Mouse (Mus musculus) adrenal gland (tissue): ENCODE results near the gene Fkbpl.

ENCODE experiments used
- intact Hi-C: fragments of 180-260 bp; cut with DNase I; formaldehyde crosslinking; loops from one replicate; pipeline ENCODE4 v1.15.1; 2025
- long read RNA-seq, 2 experiments: library from polyadenylated mRNA; unstranded; transcript quantifications; one replicate each; pipeline ENCODE4 v2.0.0; 2020; ENCODE audit warnings: borderline replicate concordance in 1 of 2; ENCODE audit not compliant: insufficient replicate concordance in 1 of 2

Fkbpl gene
- long read RNA-seq, experiment 1, partial matches to known transcripts, result 0 of 4 reads
- long read RNA-seq, experiment 1, other reads (novel, unspliced or antisense), result 0 of 4 reads
- long read RNA-seq, experiment 2, transcript Fkbpl-201 (2 exons, 1,270 nt), result major isoform, 6 of 7 reads
- long read RNA-seq, experiment 2, partial matches to known transcripts, result 0 of 7 reads
- long read RNA-seq, experiment 2, other reads (novel, unspliced or antisense), result 1 of 7 reads

GRCm38 (mm10) chr17:34644608-34645007 is at the start of gene Fkbpl:
Gene Fkbpl (plus strand): TSS chr17:34644764.
- intact Hi-C loops, result no loop called here

GRCm38 (mm10) chr17:34596098-34596497 is 48.5 kb upstream of the Fkbpl start:
- intact Hi-C loops, result no loop called here

- intact Hi-C loops, result no loop called here
Measured at GRCm38 (mm10) chr17:34597566-34598095, 46.9 kb upstream of the Fkbpl start, which contains the start of gene Ager. Gene Ager (plus strand): TSS chr17:34597862.

- intact Hi-C loops, result no loop called here
Measured at GRCm38 (mm10) chr17:34599891-34600290, 44.7 kb upstream of the Fkbpl start.

GRCm38 (mm10) chr17:34601796-34602195 is 42.8 kb upstream of the Fkbpl start:
- intact Hi-C loops, result no loop called here

GRCm38 (mm10) chr17:34603375-34604060 is 41.0 kb upstream of the Fkbpl start, which contains the start of gene Rnf5:
Gene Rnf5 (minus strand): TSS chr17:34603690.
- intact Hi-C loops, result no loop called here

GRCm38 (mm10) chr17:34604061-34604508 is 40.5 kb upstream of the Fkbpl start, which contains the start of gene Agpat1:
Gene Agpat1 (plus strand): TSS chr17:34604262.
- intact Hi-C loops, result no loop called here

- intact Hi-C loops, result no loop called here
Measured at GRCm38 (mm10) chr17:34604511-34605237, 39.9 kb upstream of the Fkbpl start.

GRCm38 (mm10) chr17:34605609-34606008 is 39.0 kb upstream of the Fkbpl start:
- intact Hi-C loops, result no loop called here

GRCm38 (mm10) chr17:34606186-34607039 is 38.2 kb upstream of the Fkbpl start:
- intact Hi-C loops, result no loop called here

- intact Hi-C loops, result no loop called here
Measured at GRCm38 (mm10) chr17:34607997-34608396, 36.6 kb upstream of the Fkbpl start.

- intact Hi-C loops, result no loop called here
Measured at GRCm38 (mm10) chr17:34611050-34611449, 33.5 kb upstream of the Fkbpl start.

GRCm38 (mm10) chr17:34613054-34613645 is 31.4 kb upstream of the Fkbpl start:
- intact Hi-C loops, result no loop called here

GRCm38 (mm10) chr17:34613830-34614229 is 30.7 kb upstream of the Fkbpl start:
- intact Hi-C loops, result no loop called here

- intact Hi-C loops, result loop anchor here (5.0 kb wide), 3 partner anchors 36 to 59 kb away; no protein-coding TSS in a partner anchor
Measured at GRCm38 (mm10) chr17:34615871-34616270, 28.7 kb upstream of the Fkbpl start, which contains the start of gene Egfl8. Gene Egfl8 (minus strand): TSS chr17:34615971.

GRCm38 (mm10) chr17:34618999-34619398 is 25.6 kb upstream of the Fkbpl start:
- intact Hi-C loops, result loop anchor here (2.0 to 5.0 kb wide), 4 partner anchors 33 to 178 kb away; no protein-coding TSS in a partner anchor

- intact Hi-C loops, result no loop called here
Measured at GRCm38 (mm10) chr17:34621006-34621405, 23.6 kb upstream of the Fkbpl start.

GRCm38 (mm10) chr17:34623161-34623560 is 21.4 kb upstream of the Fkbpl start:
- intact Hi-C loops, result no loop called here

GRCm38 (mm10) chr17:34624981-34625380 is 19.6 kb upstream of the Fkbpl start:
- intact Hi-C loops, result no loop called here
